Mouse (Mus musculus) stomach, postnatal 0 days (tissue): Measurements from ENCODE around the gene Znrf3. TPM values are rescaled to one million over a fixed set of nuclear protein-coding genes. Genes with fewer than 3 reads are reported as not detected.

Experiments used
- ATAC-seq: fragments of 200-750 bp; cut with Nextera tagmentation; 2 replicates; pipeline ENCODE4 v1.8.0; 2017; ENCODE audit not compliant: low FRiP score, low TSS enrichment
- DNase-seq: peaks from one replicate; pipeline ENCODE4 v3.0.0-alpha.2; 2016; ENCODE audit warnings: low spot score
- H3K27ac ChIP-seq: fragments of 300-500 bp; sonication (generic); replicated peaks from 2 replicates; pipeline ENCODE4 v1.5.1; 2014; ENCODE audit warnings: mild to moderate bottlenecking, control low read depth
- H3K27me3 ChIP-seq: fragments of 300-500 bp; sonication (generic); 2 replicates; pipeline ENCODE4 v1.6.1; 2014; ENCODE audit warnings: low read length; ENCODE audit not compliant: control insufficient read depth, insufficient read depth
- H3K36me3 ChIP-seq: fragments of 300-500 bp; sonication (generic); 2 replicates; pipeline ENCODE4 v1.6.1; 2014; ENCODE audit warnings: low read length, mixed read lengths; ENCODE audit not compliant: control insufficient read depth, insufficient read depth
- H3K4me1 ChIP-seq: fragments of 300-500 bp; sonication (generic); replicated peaks from 2 replicates; pipeline ENCODE4 v1.6.1; 2014; ENCODE audit warnings: antibody characterized with exemption; ENCODE audit not compliant: control insufficient read depth, insufficient read depth
- H3K4me2 ChIP-seq: fragments of 300-500 bp; sonication (generic); replicated peaks from 2 replicates; pipeline ENCODE4 v1.6.1; 2014; ENCODE audit warnings: low read depth, mild to moderate bottlenecking, control low read depth, moderate library complexity
- H3K4me3 ChIP-seq: fragments of 300-500 bp; sonication (generic); 2 replicates; pipeline ENCODE4 v1.5.1; 2014; ENCODE audit warnings: low read depth, low read length, control low read depth
- H3K9ac ChIP-seq: fragments of 300-500 bp; sonication (generic); 2 replicates; pipeline ENCODE4 v1.6.1; 2014; ENCODE audit warnings: mild to moderate bottlenecking, low read length, control low read depth, mixed read lengths
- H3K9me3 ChIP-seq: fragments of 300-500 bp; sonication (generic); 2 replicates; pipeline ENCODE4 v1.6.1; 2016; ENCODE audit warnings: low read length; ENCODE audit not compliant: control insufficient read depth
- CTCF ChIP-seq: IDR thresholded peaks from 2 replicates; pipeline ENCODE4 v1.5.1; 2016; ENCODE audit warnings: antibody characterized with exemption, low read depth, mild to moderate bottlenecking, moderate library complexity
- EP300 ChIP-seq: optimal IDR thresholded peaks from 2 replicates; pipeline ENCODE3; 2016; ENCODE audit warnings: antibody characterized with exemption
- WGBS: fragments of 180-500 bp; shearing (Covaris S2); extraction: QIAGEN DNeasy Blood & Tissue Kit; methylation state at CpG from one replicate; pipeline ENCODE4 v1.1.7; 2014; 5-methylcytosine and 5-hydroxymethylcytosine counted together
- polyA plus RNA-seq: library from polyadenylated mRNA; unstranded; fragments of >200 nt; fragmentation: Nextera tagmentation; extraction: Ambion mirVana; gene quantifications from 2 replicates; pipeline ENCODE4 v1.2.1, GENCODE M21; 2015

Znrf3 gene
- polyA plus RNA-seq, 1 experiment from 2014 or later = 9.3 TPM

- Histone ChIP-seq H3K4me3 (no peak overlapping the region), H3K4me1 (no peaks in the 10 kb centered on the region; the same call in 1 of the 2 replicates), H3K9ac (no peak overlapping the region), H3K27ac (peak overlapping the region; percentile 35; the same call in 1 of the 2 replicates), H3K36me3 (peaks cover 9% of the 10 kb centered on the region), H3K4me2 (no peak overlapping the region), H3K9me3 (no peaks in the 10 kb centered on the region), H3K27me3 (no peaks in the 10 kb centered on the region)
- ATAC-seq (no peak), DNase-seq (no peak)
- TF ChIP-seq CTCF = no peak
- TF ChIP-seq EP300 = no peak
- 34% methylated on average over 4 of the region's 4 CpGs for WGBS
These were observed 154.6 kb downstream of the Znrf3 start for GRCm38 (mm10) chr11:5289826-5290580.

- TF ChIP-seq EP300 (no peak), CTCF (peak; percentile 40)
- no peak for ATAC-seq
- Histone ChIP-seq H3K4me3 (no peak overlapping the region), H3K27ac (no peak overlapping the region), H3K4me2 (no peak overlapping the region), H3K9me3 (no peaks in the 10 kb centered on the region), H3K36me3 (peaks cover 17% of the 10 kb centered on the region), H3K4me1 (no peaks in the 10 kb centered on the region), H3K27me3 (no peaks in the 10 kb centered on the region), H3K9ac (no peak overlapping the region)
- DNase-seq = no peak
- WGBS = 81% methylated on average over 2 of the region's 2 CpGs
These were observed 160.7 kb downstream of the Znrf3 start for GRCm38 (mm10) chr11:5283987-5284386.

- no peak overlapping the region for H3K27ac ChIP-seq
- H3K27me3 ChIP-seq = no peaks in the 10 kb centered on the region
- no peak overlapping the region for H3K4me3 ChIP-seq
- ATAC-seq (no peak), DNase-seq (no peak)
- H3K36me3 ChIP-seq = peaks cover 13% of the 10 kb centered on the region
- no peak overlapping the region for H3K9ac ChIP-seq
- no peaks in the 10 kb centered on the region for H3K4me1 ChIP-seq
- 71% methylated on average over 7 of the region's 7 CpGs for WGBS
- TF ChIP-seq EP300 (no peak), CTCF (no peak)
- H3K9me3 ChIP-seq = no peaks in the 10 kb centered on the region
- no peak overlapping the region for H3K4me2 ChIP-seq
These were observed 163.7 kb downstream of the Znrf3 start for GRCm38 (mm10) chr11:5280932-5281331.

- no peak overlapping the region for H3K9ac ChIP-seq
- H3K36me3 ChIP-seq = peaks cover 9% of the 10 kb centered on the region; the same call in 1 of the 2 replicates
- TF ChIP-seq CTCF = no peak
- H3K4me3 ChIP-seq = no peak overlapping the region
- H3K9me3 ChIP-seq = no peaks in the 10 kb centered on the region
- ATAC-seq (no peak), DNase-seq (no peak)
- no peaks in the 10 kb centered on the region for H3K27me3 ChIP-seq
- no peak overlapping the region for H3K4me2 ChIP-seq
- WGBS = 94% methylated on average over 2 of the region's 2 CpGs
- no peak overlapping the region for H3K27ac ChIP-seq
- no peaks in the 10 kb centered on the region for H3K4me1 ChIP-seq
These were observed 166.2 kb downstream of the Znrf3 start for GRCm38 (mm10) chr11:5278463-5278862.

GRCm38 (mm10) chr11:5277307-5277971 is 167.2 kb downstream of the Znrf3 start:
- H3K27ac ChIP-seq = no peak overlapping the region
- no peaks in the 10 kb centered on the region for H3K9me3 ChIP-seq
- H3K4me2 ChIP-seq = no peak overlapping the region
- H3K4me1 ChIP-seq = no peaks in the 10 kb centered on the region
- no peak overlapping the region for H3K4me3 ChIP-seq
- no peak overlapping the region for H3K9ac ChIP-seq
- H3K36me3 ChIP-seq = peaks cover 9% of the 10 kb centered on the region; the same call in 1 of the 2 replicates
- ATAC-seq (no peak), DNase-seq (no peak)
- TF ChIP-seq EP300 (no peak), CTCF (no peak)
- no peaks in the 10 kb centered on the region for H3K27me3 ChIP-seq
- 68% methylated on average over 5 of the region's 5 CpGs for WGBS

GRCm38 (mm10) chr11:5275216-5275615 is 169.4 kb downstream of the Znrf3 start:
- no peaks in the 10 kb centered on the region for H3K27me3 ChIP-seq
- TF ChIP-seq CTCF (no peak), EP300 (no peak)
- no peak for ATAC-seq
- no peaks in the 10 kb centered on the region for H3K36me3 ChIP-seq
- H3K4me1 ChIP-seq = no peaks in the 10 kb centered on the region
- 85% methylated on average over 4 of the region's 4 CpGs for WGBS
- no peak overlapping the region for H3K4me3 ChIP-seq
- H3K4me2 ChIP-seq = no peak overlapping the region
- no peak overlapping the region for H3K27ac ChIP-seq
- DNase-seq = no peak
- no peaks in the 10 kb centered on the region for H3K9me3 ChIP-seq
- no peak overlapping the region for H3K9ac ChIP-seq
